Mouse (Mus musculus): ENCODE results near the gene G6pc. TPM values are rescaled to one million over a fixed set of nuclear protein-coding genes. Genes with fewer than 3 reads are reported as not detected.

The G6pc gene
- polyA plus RNA-seq, 1 experiment from 2014 or later, result not detected

DNA sequence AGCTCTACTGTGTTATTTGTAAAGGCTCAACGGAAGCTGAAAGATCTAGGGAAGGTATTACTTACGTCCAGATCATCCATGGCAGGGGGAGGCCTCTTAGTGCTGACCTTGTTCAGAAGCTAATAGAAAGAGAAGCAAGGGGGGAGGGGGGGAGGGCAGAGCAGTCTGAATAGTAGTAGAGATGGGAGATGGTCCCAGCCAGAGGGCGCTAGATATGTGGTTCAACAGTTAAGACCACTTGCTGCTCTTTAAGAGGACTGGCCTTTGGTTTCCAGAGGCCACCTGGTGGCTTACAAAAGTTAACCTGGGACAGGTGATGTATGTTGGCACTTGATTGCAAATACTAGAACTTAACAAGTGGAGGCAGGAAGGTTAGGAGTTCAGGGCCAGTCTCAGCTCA, 52.2 kb downstream of the G6pc start:
- peaks cover 14% of the 10 kb centered on the region for H3K4me1 ChIP-seq (ENCODE audit: control insufficient read depth, insufficient read depth, low read depth, low read length)
- H3K9ac ChIP-seq (ENCODE audit: low read depth, low read length), result no peak overlapping the region
- H3K27ac ChIP-seq (ENCODE audit: low read depth, low read length), result no peak overlapping the region
- no peak for ATAC-seq
- H3K9me3 ChIP-seq (ENCODE audit: control insufficient read depth, low read length), result no peaks in the 10 kb centered on the region
- no peaks in the 10 kb centered on the region for H3K36me3 ChIP-seq (ENCODE audit: control insufficient read depth, insufficient read depth, low read length)
- H3K4me2 ChIP-seq (ENCODE audit: low read length), result no peak overlapping the region
- 23% methylated on average over 3 of the region's 3 CpGs for WGBS
- H3K4me3 ChIP-seq (ENCODE audit: low read length), result no peak overlapping the region
- H3K27me3 ChIP-seq (replicated peaks; ENCODE audit: control insufficient read depth, insufficient read depth, low read length), result no peaks in the 10 kb centered on the region

DNA sequence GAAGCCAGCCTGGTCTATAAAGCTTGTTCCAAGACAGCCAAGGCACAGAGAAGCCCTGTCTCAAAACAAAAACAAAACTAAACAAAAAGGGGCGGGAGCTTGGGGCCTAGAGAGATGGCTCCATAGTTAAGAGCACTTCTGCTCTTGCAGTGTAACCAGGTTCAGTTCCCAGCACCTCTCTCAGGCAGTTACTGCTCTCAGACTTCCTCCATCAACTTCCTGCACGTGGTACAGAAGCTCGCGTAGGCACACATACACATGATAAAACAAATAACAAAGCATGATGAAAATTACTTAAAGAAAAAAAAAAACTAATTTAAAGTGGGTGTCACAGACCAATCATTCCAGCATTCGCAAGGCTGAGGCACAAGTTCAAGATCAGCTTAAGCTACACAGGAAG, 52.8 kb downstream of the G6pc start:
- no peaks in the 10 kb centered on the region for H3K36me3 ChIP-seq (ENCODE audit: control insufficient read depth, insufficient read depth, low read length)
- H3K4me1 ChIP-seq (ENCODE audit: control insufficient read depth, insufficient read depth, low read depth, low read length), result peaks cover 15% of the 10 kb centered on the region
- ATAC-seq, result no peak
- no peak overlapping the region for H3K27ac ChIP-seq (ENCODE audit: low read depth, low read length)
- WGBS, result 91% methylated on average over 5 of the region's 5 CpGs
- no peaks in the 10 kb centered on the region for H3K9me3 ChIP-seq (ENCODE audit: control insufficient read depth, low read length)
- no peaks in the 10 kb centered on the region for H3K27me3 ChIP-seq (replicated peaks; ENCODE audit: control insufficient read depth, insufficient read depth, low read length)
- no peak overlapping the region for H3K4me3 ChIP-seq (ENCODE audit: low read length)
- H3K9ac ChIP-seq (ENCODE audit: low read depth, low read length), result no peak overlapping the region
- H3K4me2 ChIP-seq (ENCODE audit: low read length), result no peak overlapping the region

- peak within 1 kb of the TSS; percentile 98 for H3K4me3 ChIP-seq (ENCODE audit: low read length)
- peak within 1 kb of the TSS; percentile 91 for H3K9ac ChIP-seq (ENCODE audit: low read depth, low read length)
- peaks cover 24% of the 10 kb centered on the region for H3K4me1 ChIP-seq (ENCODE audit: control insufficient read depth, insufficient read depth, low read depth, low read length)
- H3K9me3 ChIP-seq (ENCODE audit: control insufficient read depth, low read length), result no peaks in the 10 kb centered on the region
- peak; percentile 50 for ATAC-seq
- H3K4me2 ChIP-seq (ENCODE audit: low read length), result peak within 1 kb of the TSS; percentile 94
- no peaks in the 10 kb centered on the region for H3K27me3 ChIP-seq (replicated peaks; ENCODE audit: control insufficient read depth, insufficient read depth, low read length)
- 9% methylated on average over 23 of the region's 23 CpGs for WGBS
- H3K27ac ChIP-seq (ENCODE audit: low read depth, low read length), result peak within 1 kb of the TSS; percentile 92
- 0 out of 2 replicates have a peak, but pooled peaks cover 2% of the 10 kb centered on the region for H3K36me3 ChIP-seq (ENCODE audit: control insufficient read depth, insufficient read depth, low read length)
Observed at GRCm38 (mm10) chr11:101424105-101424851, 56.9 kb downstream of the G6pc start, which contains the start of gene Gm27029. Gm27029 (minus strand) TSS chr11:101424796.

- no peaks in the 10 kb centered on the region for H3K27me3 ChIP-seq (replicated peaks; ENCODE audit: control insufficient read depth, insufficient read depth, low read length)
- under 1% methylated on average over 80 of the region's 81 CpGs for WGBS
- peak within 1 kb of the TSS; percentile 92 for H3K27ac ChIP-seq (ENCODE audit: low read depth, low read length)
- peak; percentile 97 for ATAC-seq
- H3K4me1 ChIP-seq (ENCODE audit: control insufficient read depth, insufficient read depth, low read depth, low read length), result peaks cover 24% of the 10 kb centered on the region
- H3K9ac ChIP-seq (ENCODE audit: low read depth, low read length), result peak within 1 kb of the TSS; percentile 91
- H3K9me3 ChIP-seq (ENCODE audit: control insufficient read depth, low read length), result no peaks in the 10 kb centered on the region
- peak within 1 kb of the TSS; percentile 98 for H3K4me3 ChIP-seq (ENCODE audit: low read length)
- peak within 1 kb of the TSS; percentile 94 for H3K4me2 ChIP-seq (ENCODE audit: low read length)
- peaks cover 7% of the 10 kb centered on the region for H3K36me3 ChIP-seq (ENCODE audit: control insufficient read depth, insufficient read depth, low read length)
Observed at GRCm38 (mm10) chr11:101424925-101425813, 57.8 kb downstream of the G6pc start, which contains the start of the genes Rundc1 and Ptges3l. Rundc1 (plus strand) TSS chr11:101425085. Ptges3l (minus strand) TSS chr11:101425333.

DNA sequence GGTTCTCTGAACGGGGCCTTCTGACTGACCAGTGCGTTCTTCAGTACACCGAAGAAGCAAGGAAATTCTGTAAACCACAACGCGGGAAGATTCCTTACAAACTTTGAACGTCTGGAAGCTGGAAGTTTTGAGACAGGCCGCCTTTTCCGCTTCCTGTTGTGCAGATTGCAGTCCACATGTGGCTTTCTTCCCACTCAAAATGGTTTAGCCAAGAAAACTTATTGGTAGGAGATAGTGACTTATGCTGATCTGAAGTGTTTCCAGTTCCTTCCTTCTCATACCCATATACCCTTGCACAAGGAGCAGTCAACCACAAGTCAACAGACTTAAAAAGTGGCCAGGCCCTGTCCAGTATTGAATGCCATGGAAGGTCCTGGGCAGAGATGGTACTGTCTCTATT, 58.8 kb downstream of the G6pc start:
- Histone ChIP-seq H3K4me3 (ENCODE audit: low read length) (peak overlapping the region; percentile 98), H3K4me2 (ENCODE audit: low read length) (peak overlapping the region; percentile 94), H3K27me3 (replicated peaks; ENCODE audit: control insufficient read depth, insufficient read depth, low read length) (no peaks in the 10 kb centered on the region), H3K4me1 (ENCODE audit: control insufficient read depth, insufficient read depth, low read depth, low read length) (peaks cover 24% of the 10 kb centered on the region), H3K36me3 (ENCODE audit: control insufficient read depth, insufficient read depth, low read length) (peaks cover 12% of the 10 kb centered on the region), H3K9ac (ENCODE audit: low read depth, low read length) (peak overlapping the region; percentile 91), H3K27ac (ENCODE audit: low read depth, low read length) (no peak overlapping the region), H3K9me3 (ENCODE audit: control insufficient read depth, low read length) (no peaks in the 10 kb centered on the region)
- no peak for ATAC-seq
- 66% methylated on average over 8 of the region's 8 CpGs for WGBS

Small RNA genes within 50 kb of the gene (microRNA-seq; reads per million reads assigned to microRNA genes)
- gene Gm25593, result not detected
- gene Mir6929, result not detected

Other genes starting within 250 kb of the G6pc start
- 22.8 and 24.3 TPM in 2 replicates for gene Retreg3, start 247.7 kb upstream of the G6pc start, polyA plus RNA-seq (2015; fragmentation: Nextera tagmentation; extraction: Ambion mirVana)
- gene Tubg1, start 247.6 kb upstream of the G6pc start, polyA plus RNA-seq (2015; fragmentation: Nextera tagmentation; extraction: Ambion mirVana), result 79.6 and 80.2 TPM in 2 replicates
- 56.9 and 60.3 TPM in 2 replicates for gene Tubg2, start 211.7 kb upstream of the G6pc start, polyA plus RNA-seq (2015; fragmentation: Nextera tagmentation; extraction: Ambion mirVana)
- gene Cntnap1, start 197.0 kb upstream of the G6pc start, polyA plus RNA-seq (2015; fragmentation: Nextera tagmentation; extraction: Ambion mirVana), result 8.7 and 11.2 TPM in 2 replicates
- gene Plekhh3, start 196.2 kb upstream of the G6pc start, polyA plus RNA-seq (2015; fragmentation: Nextera tagmentation; extraction: Ambion mirVana), result 9.3 and 9.5 TPM in 2 replicates
- gene Ccr10, start 192.1 kb upstream of the G6pc start, polyA plus RNA-seq (2015; fragmentation: Nextera tagmentation; extraction: Ambion mirVana), result 0.32 and 0.60 TPM in 2 replicates
- gene Ezh1, start 141.1 kb upstream of the G6pc start, polyA plus RNA-seq (2015; fragmentation: Nextera tagmentation; extraction: Ambion mirVana), result 30.0 and 32.4 TPM in 2 replicates
- 100 and 108 TPM in 2 replicates for gene Ramp2, start 121.5 kb upstream of the G6pc start, polyA plus RNA-seq (2015; fragmentation: Nextera tagmentation; extraction: Ambion mirVana)
- gene Vps25, start 113.9 kb upstream of the G6pc start, polyA plus RNA-seq (2015; fragmentation: Nextera tagmentation; extraction: Ambion mirVana), result 128 and 131 TPM in 2 replicates
- gene Wnk4, start 107.0 kb upstream of the G6pc start, polyA plus RNA-seq (2015; fragmentation: Nextera tagmentation; extraction: Ambion mirVana), result 7.2 and 7.3 TPM in 2 replicates
- gene Cntd1, start 88.5 kb upstream of the G6pc start, polyA plus RNA-seq (2015; fragmentation: Nextera tagmentation; extraction: Ambion mirVana), result 0.83 and 1.0 TPM in 2 replicates
- 226 and 232 TPM in 2 replicates for gene Coa3, start 88.4 kb upstream of the G6pc start, polyA plus RNA-seq (2015; fragmentation: Nextera tagmentation; extraction: Ambion mirVana)
- 175 and 182 TPM in 2 replicates for gene Becn1, start 65.3 kb upstream of the G6pc start, polyA plus RNA-seq (2015; fragmentation: Nextera tagmentation; extraction: Ambion mirVana)
- gene Psme3, start 51.3 kb upstream of the G6pc start, polyA plus RNA-seq (2015; fragmentation: Nextera tagmentation; extraction: Ambion mirVana), result 106 and 117 TPM in 2 replicates
- gene Aoc2, start 42.5 kb upstream of the G6pc start, polyA plus RNA-seq (2015; fragmentation: Nextera tagmentation; extraction: Ambion mirVana), result 0.93 and 2.1 TPM in 2 replicates
- 0.15 and 0.29 TPM in 2 replicates for gene Aoc3, start 37.0 kb upstream of the G6pc start, polyA plus RNA-seq (2015; fragmentation: Nextera tagmentation; extraction: Ambion mirVana)
- 93.5 and 98.6 TPM in 2 replicates for gene Aarsd1, start 50.1 kb downstream of the G6pc start, polyA plus RNA-seq (2015; fragmentation: Nextera tagmentation; extraction: Ambion mirVana)
- gene Gm27029, start 57.2 kb downstream of the G6pc start, polyA plus RNA-seq (2015; fragmentation: Nextera tagmentation; extraction: Ambion mirVana), result 8.1 and 9.5 TPM in 2 replicates
- 30.7 and 33.6 TPM in 2 replicates for gene Rundc1, start 57.5 kb downstream of the G6pc start, polyA plus RNA-seq (2015; fragmentation: Nextera tagmentation; extraction: Ambion mirVana)
- gene Ptges3l, start 57.8 kb downstream of the G6pc start, polyA plus RNA-seq (2015; fragmentation: Nextera tagmentation; extraction: Ambion mirVana), result 3.1 and 3.9 TPM in 2 replicates
- gene Rpl27, start 74.7 kb downstream of the G6pc start, polyA plus RNA-seq (2015; fragmentation: Nextera tagmentation; extraction: Ambion mirVana), result 204 and 207 TPM in 2 replicates
- 3.9 and 4.8 TPM in 2 replicates for gene Ifi35, start 80.8 kb downstream of the G6pc start, polyA plus RNA-seq (2015; fragmentation: Nextera tagmentation; extraction: Ambion mirVana)
- gene Rnd2, start 97.4 kb downstream of the G6pc start, polyA plus RNA-seq (2015; fragmentation: Nextera tagmentation; extraction: Ambion mirVana), result 83.2 and 90.6 TPM in 2 replicates
- gene Vat1, start 98.7 kb downstream of the G6pc start, polyA plus RNA-seq (2015; fragmentation: Nextera tagmentation; extraction: Ambion mirVana), result 125 and 134 TPM in 2 replicates
- gene Brca1, start 184.4 kb downstream of the G6pc start, polyA plus RNA-seq (2015; fragmentation: Nextera tagmentation; extraction: Ambion mirVana), result 2.0 and 3.0 TPM in 2 replicates
- 80.5 and 93.2 TPM in 2 replicates for gene Nbr1, start 184.6 kb downstream of the G6pc start, polyA plus RNA-seq (2015; fragmentation: Nextera tagmentation; extraction: Ambion mirVana)
- 4.4 and 4.9 TPM in 2 replicates for gene Tmem106a, start 214.7 kb downstream of the G6pc start, polyA plus RNA-seq (2015; fragmentation: Nextera tagmentation; extraction: Ambion mirVana)
- gene Gm11634, start 231.7 kb downstream of the G6pc start, polyA plus RNA-seq (2015; fragmentation: Nextera tagmentation; extraction: Ambion mirVana), result not detected in 2 replicates